Mouse (Mus musculus) midbrain, embryonic 11.5 days (tissue): ENCODE data around the gene Prkn. TPM values are rescaled to one million over a fixed set of nuclear protein-coding genes. Genes with fewer than 3 reads are reported as not detected.

ENCODE experiments used
- ATAC-seq: fragments of 200-750 bp; cut with Nextera tagmentation; 2 replicates; pipeline ENCODE4 v1.8.0; 2017; ENCODE audit warnings: moderate TSS enrichment, moderate library complexity; ENCODE audit not compliant: low FRiP score
- DNase-seq: peaks from one replicate; pipeline ENCODE4 v3.0.0; 2015; ENCODE audit warnings: low spot score; ENCODE audit errors: missing footprints
- H3K27ac ChIP-seq: fragments of 300-500 bp; sonication (generic); 2 replicates; pipeline ENCODE4 v1.5.1; 2014; ENCODE audit warnings: low read depth, low read length
- H3K27me3 ChIP-seq: fragments of 300-500 bp; sonication (generic); 2 replicates; pipeline ENCODE4 v1.6.1; 2014; ENCODE audit warnings: mild to moderate bottlenecking, low read length, moderate library complexity, mixed read lengths; ENCODE audit not compliant: control insufficient read depth, insufficient read depth
- H3K36me3 ChIP-seq: fragments of 300-500 bp; sonication (generic); 2 replicates; pipeline ENCODE4 v1.6.1; 2014; ENCODE audit warnings: mild to moderate bottlenecking, low read length, moderate library complexity, mixed read lengths; ENCODE audit not compliant: control insufficient read depth, insufficient read depth
- H3K4me1 ChIP-seq: fragments of 300-500 bp; sonication (generic); 2 replicates; pipeline ENCODE4 v1.6.1; 2014; ENCODE audit warnings: low read length; ENCODE audit not compliant: control insufficient read depth, insufficient read depth
- H3K4me2 ChIP-seq: fragments of 300-500 bp; sonication (generic); 2 replicates; pipeline ENCODE4 v1.6.1; 2014; ENCODE audit warnings: mild to moderate bottlenecking, moderate library complexity
- H3K4me3 ChIP-seq: fragments of 300-500 bp; sonication (generic); 2 replicates; pipeline ENCODE4 v1.5.1; 2014; ENCODE audit warnings: low read depth, low read length
- H3K9ac ChIP-seq: fragments of 300-500 bp; sonication (generic); 2 replicates; pipeline ENCODE4 v1.6.1; 2014; ENCODE audit warnings: low read length
- H3K9me3 ChIP-seq: fragments of 300-500 bp; sonication (generic); 2 replicates; pipeline ENCODE4 v1.6.1; 2016; ENCODE audit warnings: low read length; ENCODE audit not compliant: control insufficient read depth
- WGBS: fragments of 180-500 bp; shearing (Covaris S2); extraction: QIAGEN DNeasy Blood & Tissue Kit; methylation state at CpG from one replicate; pipeline ENCODE4 v1.1.7; 2014; 5-methylcytosine and 5-hydroxymethylcytosine counted together
- polyA plus RNA-seq: library from polyadenylated mRNA; unstranded; fragments of >200 nt; fragmentation: Nextera tagmentation; extraction: Ambion mirVana; gene quantifications from 2 replicates; pipeline ENCODE4 v1.2.1, GENCODE M21; 2014

The Prkn gene
- polyA plus RNA-seq, 1 experiment from 2014 or later: 0.82 TPM

DNA sequence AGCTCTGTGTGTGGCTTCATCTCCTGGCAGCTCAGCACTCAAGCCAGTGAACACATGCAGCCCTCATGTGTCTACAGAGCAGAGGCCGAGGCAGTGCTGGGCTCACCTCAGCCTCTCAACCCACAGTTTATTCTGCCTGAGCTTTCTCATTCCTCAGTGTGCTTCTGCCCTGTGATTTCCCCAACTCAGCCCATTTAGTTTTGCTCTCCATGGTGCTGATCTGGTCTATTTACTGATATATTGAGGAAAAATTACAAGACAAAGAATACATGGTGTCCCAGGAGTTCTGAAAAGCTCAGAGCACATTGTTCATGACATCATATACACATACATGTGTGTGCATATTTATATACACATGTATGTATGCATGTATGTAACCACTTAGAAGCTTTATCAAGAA is 469.7 kb downstream of the Prkn start:
- WGBS: 30% methylated on average over 1 of the region's 1 CpGs
- no peak overlapping the region for H3K27ac ChIP-seq
- no peak overlapping the region for H3K9ac ChIP-seq
- ATAC-seq (no peak), DNase-seq (no peak)
- H3K36me3 ChIP-seq: no peaks in the 10 kb centered on the region
- no peak overlapping the region for H3K4me2 ChIP-seq
- H3K4me3 ChIP-seq: no peak overlapping the region
- no peaks in the 10 kb centered on the region for H3K27me3 ChIP-seq
- peaks cover 5% of the 10 kb centered on the region; the same call in 1 of the 2 replicates for H3K4me1 ChIP-seq
- H3K9me3 ChIP-seq: no peaks in the 10 kb centered on the region

GRCm38 (mm10) chr17:11314163-11314562 is 474.0 kb downstream of the Prkn start:
- Histone ChIP-seq H3K9ac (no peak overlapping the region), H3K36me3 (no peaks in the 10 kb centered on the region), H3K27ac (no peak overlapping the region), H3K4me3 (no peak overlapping the region), H3K27me3 (no peaks in the 10 kb centered on the region), H3K4me2 (no peak overlapping the region), H3K9me3 (no peaks in the 10 kb centered on the region), H3K4me1 (no peaks in the 10 kb centered on the region)
- DNase-seq (no peak), ATAC-seq (no peak)
- WGBS: 98% methylated on average over 2 of the region's 2 CpGs

- Histone ChIP-seq H3K9ac (no peak overlapping the region), H3K9me3 (no peaks in the 10 kb centered on the region), H3K27ac (no peak overlapping the region), H3K4me3 (no peak overlapping the region), H3K27me3 (no peaks in the 10 kb centered on the region), H3K36me3 (no peaks in the 10 kb centered on the region), H3K4me1 (no peaks in the 10 kb centered on the region), H3K4me2 (no peak overlapping the region)
- DNase-seq: no peak
- WGBS: 89% methylated on average over 4 of the region's 4 CpGs
- no peak for ATAC-seq
Observed at GRCm38 (mm10) chr17:11315675-11316074, 475.5 kb downstream of the Prkn start.

DNA sequence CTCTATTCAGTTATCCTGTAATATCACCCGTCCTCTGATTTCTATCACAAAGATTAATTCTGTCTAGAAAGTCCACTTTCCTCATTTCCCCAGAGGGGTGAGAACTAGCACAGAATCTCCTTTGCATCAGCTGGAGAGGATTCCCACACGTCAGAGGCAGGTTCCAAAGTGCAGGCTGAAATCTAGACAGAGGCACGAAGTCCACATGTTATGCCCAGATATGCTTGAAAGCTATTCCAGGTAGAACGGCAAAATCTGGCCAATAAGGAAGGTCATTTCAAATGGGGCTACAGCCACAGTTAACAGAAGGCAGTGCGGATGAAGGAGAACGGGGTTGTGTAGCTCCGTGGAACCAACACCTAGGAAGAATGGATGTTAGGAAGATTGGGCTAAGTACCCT is 478.8 kb downstream of the Prkn start:
- no peaks in the 10 kb centered on the region for H3K9me3 ChIP-seq
- H3K4me1 ChIP-seq: no peaks in the 10 kb centered on the region
- no peak overlapping the region for H3K4me2 ChIP-seq
- no peaks in the 10 kb centered on the region for H3K27me3 ChIP-seq
- 93% methylated on average over 7 of the region's 7 CpGs for WGBS
- no peak overlapping the region for H3K9ac ChIP-seq
- H3K4me3 ChIP-seq: no peak overlapping the region
- DNase-seq: no peak
- H3K27ac ChIP-seq: no peak overlapping the region
- no peak for ATAC-seq
- no peaks in the 10 kb centered on the region for H3K36me3 ChIP-seq

DNA sequence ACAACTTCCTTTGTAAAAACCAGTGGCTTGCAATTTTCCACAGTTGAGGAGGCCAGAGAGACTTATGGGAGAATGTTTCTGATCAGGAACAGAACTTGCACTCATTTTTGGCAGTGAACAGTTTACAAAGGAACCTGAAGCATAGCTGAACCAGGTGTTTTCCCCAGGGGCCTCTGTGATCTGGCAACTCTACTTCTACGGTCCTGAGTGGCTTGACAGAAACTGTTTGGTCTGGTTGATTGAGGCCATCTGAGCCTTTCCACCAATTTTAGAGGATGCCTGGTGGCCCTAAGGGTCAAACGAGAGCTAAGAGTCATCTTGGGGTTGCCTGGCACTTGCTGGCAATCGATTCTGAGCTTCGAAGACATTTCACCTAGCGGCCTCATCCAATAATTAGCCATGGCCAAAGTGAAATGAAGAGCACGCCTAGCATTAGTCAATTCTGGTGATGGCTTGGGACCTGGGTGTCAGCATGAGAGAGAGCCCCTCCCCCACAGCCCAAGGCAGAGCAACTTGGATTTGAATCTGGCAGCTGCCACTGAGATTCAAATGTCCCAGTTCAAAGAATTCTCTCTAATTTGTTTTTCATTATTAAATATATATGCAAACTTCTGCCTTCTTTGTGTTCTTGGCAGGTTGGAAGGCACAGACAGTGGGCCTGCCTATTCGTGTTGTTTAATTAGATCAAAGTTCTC is 479.6 kb downstream of the Prkn start:
- Histone ChIP-seq H3K4me3 (no peak overlapping the region), H3K4me1 (no peaks in the 10 kb centered on the region), H3K4me2 (no peak overlapping the region), H3K27ac (no peak overlapping the region), H3K27me3 (no peaks in the 10 kb centered on the region), H3K9me3 (no peaks in the 10 kb centered on the region), H3K36me3 (no peaks in the 10 kb centered on the region), H3K9ac (no peak overlapping the region)
- DNase-seq (no peak), ATAC-seq (no peak)
- 76% methylated on average over 7 of the region's 7 CpGs for WGBS

- Histone ChIP-seq H3K4me1 (no peaks in the 10 kb centered on the region), H3K27me3 (no peaks in the 10 kb centered on the region), H3K9ac (no peak overlapping the region), H3K27ac (no peak overlapping the region), H3K4me2 (no peak overlapping the region), H3K4me3 (no peak overlapping the region), H3K36me3 (no peaks in the 10 kb centered on the region), H3K9me3 (no peaks in the 10 kb centered on the region)
- no peak for ATAC-seq
- DNase-seq: no peak
- whole genome bisulfite sequencing: 78% methylated on average over 8 of the region's 8 CpGs
Observed at GRCm38 (mm10) chr17:11332081-11332480, 491.9 kb downstream of the Prkn start.

GRCm38 (mm10) chr17:11333741-11334140 is 493.6 kb downstream of the Prkn start:
- H3K9ac ChIP-seq: no peak overlapping the region
- no peak overlapping the region for H3K4me2 ChIP-seq
- H3K36me3 ChIP-seq: no peaks in the 10 kb centered on the region
- H3K4me3 ChIP-seq: no peak overlapping the region
- no peaks in the 10 kb centered on the region for H3K27me3 ChIP-seq
- H3K9me3 ChIP-seq: no peaks in the 10 kb centered on the region
- DNase-seq: no peak
- H3K27ac ChIP-seq: no peak overlapping the region
- no peak for ATAC-seq
- 74% methylated on average over 3 of the region's 3 CpGs for WGBS
- H3K4me1 ChIP-seq: no peaks in the 10 kb centered on the region

DNA sequence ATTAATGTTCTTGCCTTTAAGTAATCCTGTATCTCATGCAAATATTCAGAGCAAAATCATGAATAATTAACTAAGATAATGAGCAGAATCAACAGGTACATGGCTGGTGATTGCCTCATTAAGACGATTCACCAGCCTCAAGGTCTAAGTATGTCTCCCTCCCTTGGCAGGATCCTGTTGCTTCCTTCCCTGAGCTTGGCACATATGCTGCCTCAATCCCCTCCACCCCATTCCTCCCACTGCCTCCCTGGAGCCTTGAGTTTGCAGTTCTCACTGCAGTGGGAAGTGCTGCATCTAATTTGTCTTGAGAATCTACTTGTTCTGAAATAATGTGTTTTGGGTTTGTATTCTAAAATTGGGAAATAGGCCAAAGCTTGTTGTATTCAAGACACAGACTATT is 496.0 kb downstream of the Prkn start:
- Histone ChIP-seq H3K4me2 (no peak overlapping the region), H3K9me3 (no peaks in the 10 kb centered on the region), H3K27ac (no peak overlapping the region), H3K9ac (no peak overlapping the region), H3K4me1 (no peaks in the 10 kb centered on the region), H3K4me3 (no peak overlapping the region), H3K27me3 (no peaks in the 10 kb centered on the region), H3K36me3 (no peaks in the 10 kb centered on the region)
- no peak for ATAC-seq
- WGBS: 68% methylated on average over 1 of the region's 1 CpGs
- DNase-seq: no peak

DNA sequence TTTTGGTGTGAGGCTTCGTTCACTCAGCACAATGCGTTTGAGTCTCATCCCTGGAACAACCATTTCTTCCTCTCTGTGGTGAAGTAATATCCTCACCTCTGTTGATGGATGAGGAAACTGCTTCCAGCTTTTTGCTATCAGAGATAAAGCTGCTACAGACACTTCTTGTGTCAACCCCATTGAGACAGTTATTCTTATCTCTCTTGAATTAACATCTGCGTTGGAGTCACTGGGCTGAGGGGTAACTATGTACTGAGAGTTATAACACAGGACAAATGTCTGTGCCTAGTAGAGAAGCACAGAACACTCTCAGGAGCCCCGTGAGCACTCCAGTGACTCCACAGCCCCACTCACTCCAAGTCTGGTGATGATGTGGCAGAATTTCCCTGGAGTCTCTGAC is 500.2 kb downstream of the Prkn start:
- 88% methylated on average over 4 of the region's 4 CpGs for WGBS
- Histone ChIP-seq H3K4me3 (no peak overlapping the region), H3K9me3 (no peaks in the 10 kb centered on the region), H3K36me3 (no peaks in the 10 kb centered on the region), H3K9ac (no peak overlapping the region), H3K4me2 (no peak overlapping the region), H3K27me3 (no peaks in the 10 kb centered on the region), H3K27ac (no peak overlapping the region), H3K4me1 (no peaks in the 10 kb centered on the region)
- DNase-seq: no peak
- no peak for ATAC-seq
